Mouse (Mus musculus) bone marrow, adult 2 months (tissue): ENCODE results near the gene Celsr1.

ENCODE experiments used
- CTCF ChIP-seq: fragments of 200-500 bp; IDR thresholded peaks from 2 replicates; pipeline ENCODE4 v1.5.1; 2011; ENCODE audit warnings: low read length, control low read depth; ENCODE audit not compliant: control insufficient read depth, insufficient read depth
- POLR2A ChIP-seq: fragments of 200-500 bp; IDR thresholded peaks from 2 replicates; pipeline ENCODE4 v1.6.1; 2011; ENCODE audit warnings: low read depth, mild to moderate bottlenecking, control low read depth, low read length, borderline replicate concordance; ENCODE audit not compliant: control insufficient read depth

GRCm38 (mm10) chr15:85903826-85904225, 129.8 kb downstream of the Celsr1 start:
- TF ChIP-seq CTCF: peak; percentile 55; the same call in 1 of the 2 replicates
- no peak for TF ChIP-seq POLR2A
